Mouse (Mus musculus): ENCODE data around the gene Psmb9. TPM values are rescaled to one million over a fixed set of nuclear protein-coding genes. Genes with fewer than 3 reads are reported as not detected.

The Psmb9 gene
- polyA plus RNA-seq, 1 experiment = 0.26 TPM

DNA sequence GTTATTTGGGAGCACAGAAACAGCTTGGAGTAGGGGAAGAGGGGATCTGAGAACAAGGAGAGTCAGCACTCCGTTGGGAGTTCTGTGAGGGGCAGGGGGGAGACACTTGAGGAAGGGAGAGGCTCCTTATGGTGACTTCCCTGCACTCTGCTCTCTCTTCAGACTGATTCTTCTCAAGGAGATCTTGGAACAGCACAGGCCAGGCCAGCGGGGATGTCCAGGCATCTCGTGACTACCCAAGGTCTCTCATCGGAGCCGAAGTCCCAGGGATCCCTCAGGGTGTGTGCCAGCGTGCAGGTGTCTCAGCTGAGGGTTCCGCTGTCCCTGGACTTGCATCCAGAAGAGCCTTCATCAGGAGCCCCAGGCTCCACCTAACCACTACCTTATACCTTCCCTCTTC lies 48.9 kb downstream of the Psmb9 start:
- Histone ChIP-seq H3K27me3 (ENCODE audit: control insufficient read depth, insufficient read depth, insufficient read length) (peaks cover 50% of the 10 kb centered on the region), H3K4me3 (no peak overlapping the region), H3K79me2 (ENCODE audit: control insufficient read depth, insufficient read depth) (no peaks in the 10 kb centered on the region), H3K36me3 (ENCODE audit: control insufficient read depth, insufficient read depth) (no peaks in the 10 kb centered on the region), H3ac (ENCODE audit: control insufficient read depth, insufficient read length) (no peak overlapping the region), H3K4me2 (ENCODE audit: low read depth) (no peak overlapping the region)
- TF ChIP-seq SRF (IDR thresholded peaks at IDR 0.05; ENCODE audit: control insufficient read depth, insufficient read length, low read depth) = no peak
- no peak for TF ChIP-seq TCF3 (IDR thresholded peaks at IDR 0.05; ENCODE audit: insufficient read length, low read depth)
- no peak for TF ChIP-seq REST (IDR thresholded peaks at IDR 0.05; ENCODE audit: insufficient read depth, insufficient read length)
- TF ChIP-seq MAX (IDR thresholded peaks at IDR 0.05; ENCODE audit: low read depth) = no peak
- no peak for TF ChIP-seq USF1 (IDR thresholded peaks at IDR 0.05; ENCODE audit: low read depth)
- TF ChIP-seq E2F4 (IDR thresholded peaks at IDR 0.05; ENCODE audit: insufficient read depth) = no peak
- TF ChIP-seq TCF12 (IDR thresholded peaks at IDR 0.05; ENCODE audit: insufficient read depth, poor library complexity, severe bottlenecking) = no peak
- TF ChIP-seq POLR2AphosphoS2 (IDR thresholded peaks at IDR 0.05; ENCODE audit: insufficient read length, low read depth) = no peak
- no peak for TF ChIP-seq MYOD1 (IDR thresholded peaks at IDR 0.05; ENCODE audit: control insufficient read depth in 1 of 3, insufficient read length in 2 of 3, low read depth in 2 of 3)
- no peak for TF ChIP-seq MYOG (IDR thresholded peaks at IDR 0.05; ENCODE audit: control insufficient read depth in 1 of 3, insufficient read depth in 1 of 3, insufficient read length in 2 of 3, low read depth in 2 of 3)
- no peak for TF ChIP-seq POLR2A (IDR thresholded peaks at IDR 0.05; ENCODE audit: insufficient read length, low read depth)
- no peak for TF ChIP-seq CEBPB (IDR thresholded peaks at IDR 0.05; ENCODE audit: insufficient read depth, poor library complexity, severe bottlenecking)

DNA sequence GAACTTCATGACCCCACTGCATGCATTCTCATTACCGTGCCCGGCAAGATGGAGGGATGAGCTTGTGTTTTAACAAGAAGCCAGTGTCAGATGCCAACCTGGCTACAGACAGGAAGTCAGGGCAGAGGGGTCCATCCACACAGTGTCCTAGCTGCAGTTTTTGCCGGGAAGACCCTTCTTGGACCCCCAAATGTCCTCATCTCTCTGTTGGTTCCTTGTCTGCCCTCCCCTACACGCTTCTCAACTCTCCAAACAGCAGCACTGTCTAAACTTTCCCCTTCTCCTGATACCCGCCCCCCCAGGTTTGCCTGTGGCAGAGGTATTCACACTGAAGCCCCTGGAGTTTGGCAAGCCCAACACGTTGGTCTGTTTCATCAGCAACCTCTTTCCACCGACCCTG lies 50.0 kb downstream of the Psmb9 start:
- H3K4me2 ChIP-seq (ENCODE audit: low read depth) = no peak overlapping the region
- no peak overlapping the region for H3K4me3 ChIP-seq
- H3ac ChIP-seq (ENCODE audit: control insufficient read depth, insufficient read length) = no peak overlapping the region
- H3K36me3 ChIP-seq (ENCODE audit: control insufficient read depth, insufficient read depth) = no peaks in the 10 kb centered on the region
- H3K79me2 ChIP-seq (ENCODE audit: control insufficient read depth, insufficient read depth) = no peaks in the 10 kb centered on the region
- peaks cover 46% of the 10 kb centered on the region for H3K27me3 ChIP-seq (ENCODE audit: control insufficient read depth, insufficient read depth, insufficient read length)
- TF ChIP-seq POLR2AphosphoS2 (IDR thresholded peaks at IDR 0.05; ENCODE audit: insufficient read length, low read depth) (no peak), TCF12 (IDR thresholded peaks at IDR 0.05; ENCODE audit: insufficient read depth, poor library complexity, severe bottlenecking) (no peak), MYOG (IDR thresholded peaks at IDR 0.05; ENCODE audit: control insufficient read depth in 1 of 3, insufficient read depth in 1 of 3, insufficient read length in 2 of 3, low read depth in 2 of 3) (no peak), SRF (IDR thresholded peaks at IDR 0.05; ENCODE audit: control insufficient read depth, insufficient read length, low read depth) (no peak), E2F4 (IDR thresholded peaks at IDR 0.05; ENCODE audit: insufficient read depth) (no peak), MYOD1 (IDR thresholded peaks at IDR 0.05; ENCODE audit: control insufficient read depth in 1 of 3, insufficient read length in 2 of 3, low read depth in 2 of 3) (no peak), POLR2A (IDR thresholded peaks at IDR 0.05; ENCODE audit: insufficient read length, low read depth) (no peak), REST (IDR thresholded peaks at IDR 0.05; ENCODE audit: insufficient read depth, insufficient read length) (no peak), CEBPB (IDR thresholded peaks at IDR 0.05; ENCODE audit: insufficient read depth, poor library complexity, severe bottlenecking) (no peak), MAX (IDR thresholded peaks at IDR 0.05; ENCODE audit: low read depth) (no peak), USF1 (IDR thresholded peaks at IDR 0.05; ENCODE audit: low read depth) (no peak), TCF3 (IDR thresholded peaks at IDR 0.05; ENCODE audit: insufficient read length, low read depth) (no peak)

DNA sequence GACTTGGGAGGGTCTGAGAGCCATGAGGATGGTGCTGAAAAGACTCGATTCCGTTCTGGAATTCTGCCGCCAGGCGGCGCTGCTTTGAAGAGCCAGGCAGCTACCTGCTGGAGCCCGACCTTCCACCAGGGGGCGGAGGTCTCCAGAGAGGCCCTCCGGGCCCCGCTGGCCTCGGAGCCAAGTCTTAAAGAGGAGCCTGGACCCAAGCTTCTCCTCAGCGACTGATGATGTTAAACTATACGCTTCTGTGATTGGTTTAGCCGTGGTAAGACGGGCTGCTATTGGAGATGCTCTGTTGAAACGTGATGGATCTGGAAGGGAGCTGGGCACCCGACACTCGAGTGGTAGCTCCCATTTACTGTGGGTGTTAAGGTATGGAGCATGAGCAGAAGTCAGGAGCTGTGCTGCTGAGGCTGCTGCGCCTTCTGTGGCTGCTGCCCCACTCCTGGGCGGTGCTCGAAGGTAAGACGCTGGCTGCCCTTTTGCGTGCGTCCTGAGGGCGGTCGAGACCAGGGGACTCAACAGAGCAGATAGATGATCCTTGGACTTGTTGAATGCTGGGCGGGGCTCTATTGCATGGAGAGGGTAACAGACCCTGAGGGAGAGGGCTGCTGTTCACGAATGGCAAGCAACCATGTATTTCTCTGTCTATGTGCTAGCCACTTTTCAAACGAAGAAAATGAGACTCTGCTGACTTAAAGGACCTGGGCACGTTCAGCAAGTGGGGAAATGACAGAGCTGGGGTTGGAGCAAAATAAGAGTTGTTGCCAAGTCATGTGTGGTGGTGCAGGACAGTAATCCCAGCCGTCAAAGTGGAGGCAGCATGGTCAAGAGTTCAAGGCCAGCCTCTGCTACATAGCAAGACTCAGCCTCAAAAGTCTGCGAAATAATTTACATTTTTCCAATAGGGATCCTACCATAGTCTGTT lies 52.0 kb downstream of the Psmb9 start:
- Histone ChIP-seq H3K4me3 (no peak overlapping the region), H3K4me2 (ENCODE audit: low read depth) (peak overlapping the region; percentile 47), H3K79me2 (ENCODE audit: control insufficient read depth, insufficient read depth) (no peaks in the 10 kb centered on the region), H3K27me3 (ENCODE audit: control insufficient read depth, insufficient read depth, insufficient read length) (peaks cover 30% of the 10 kb centered on the region), H3ac (ENCODE audit: control insufficient read depth, insufficient read length) (no peak overlapping the region), H3K36me3 (ENCODE audit: control insufficient read depth, insufficient read depth) (no peaks in the 10 kb centered on the region)
- TF ChIP-seq POLR2A (IDR thresholded peaks at IDR 0.05; ENCODE audit: insufficient read length, low read depth) = no peak
- TF ChIP-seq CEBPB (IDR thresholded peaks at IDR 0.05; ENCODE audit: insufficient read depth, poor library complexity, severe bottlenecking) = no peak
- TF ChIP-seq E2F4 (IDR thresholded peaks at IDR 0.05; ENCODE audit: insufficient read depth) = no peak
- TF ChIP-seq MYOG (IDR thresholded peaks at IDR 0.05; ENCODE audit: control insufficient read depth in 1 of 3, insufficient read depth in 1 of 3, insufficient read length in 2 of 3, low read depth in 2 of 3) = no peak
- no peak for TF ChIP-seq SRF (IDR thresholded peaks at IDR 0.05; ENCODE audit: control insufficient read depth, insufficient read length, low read depth)
- TF ChIP-seq REST (IDR thresholded peaks at IDR 0.05; ENCODE audit: insufficient read depth, insufficient read length) = no peak
- no peak for TF ChIP-seq MYOD1 (IDR thresholded peaks at IDR 0.05; ENCODE audit: control insufficient read depth in 1 of 3, insufficient read length in 2 of 3, low read depth in 2 of 3)
- no peak for TF ChIP-seq USF1 (IDR thresholded peaks at IDR 0.05; ENCODE audit: low read depth)
- no peak for TF ChIP-seq TCF3 (IDR thresholded peaks at IDR 0.05; ENCODE audit: insufficient read length, low read depth)
- TF ChIP-seq TCF12 (IDR thresholded peaks at IDR 0.05; ENCODE audit: insufficient read depth, poor library complexity, severe bottlenecking) = no peak
- TF ChIP-seq MAX (IDR thresholded peaks at IDR 0.05; ENCODE audit: low read depth) = no peak
- no peak for TF ChIP-seq POLR2AphosphoS2 (IDR thresholded peaks at IDR 0.05; ENCODE audit: insufficient read length, low read depth)

DNA sequence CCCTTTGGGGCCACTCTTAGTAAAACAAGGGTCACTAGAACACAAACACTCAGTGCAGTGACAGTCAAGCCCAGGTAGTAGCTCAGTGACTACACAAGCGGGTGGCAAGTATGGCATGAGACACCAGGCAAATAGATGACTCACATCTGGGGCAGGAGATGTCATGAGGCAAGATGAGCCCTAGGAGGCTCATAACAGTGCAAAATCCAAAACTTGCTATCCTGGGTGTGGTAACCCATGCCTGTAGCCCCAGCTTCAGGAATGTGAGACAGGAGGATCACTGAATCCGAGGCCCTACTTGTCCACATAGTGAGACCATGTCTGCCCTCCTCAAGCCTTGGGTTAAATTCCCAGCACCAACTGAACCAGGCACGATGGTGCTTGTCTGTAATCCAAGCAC lies 53.1 kb downstream of the Psmb9 start:
- Histone ChIP-seq H3K79me2 (ENCODE audit: control insufficient read depth, insufficient read depth) (no peaks in the 10 kb centered on the region), H3K4me3 (no peak overlapping the region), H3ac (ENCODE audit: control insufficient read depth, insufficient read length) (no peak overlapping the region), H3K27me3 (ENCODE audit: control insufficient read depth, insufficient read depth, insufficient read length) (peaks cover 20% of the 10 kb centered on the region), H3K4me2 (ENCODE audit: low read depth) (no peak overlapping the region), H3K36me3 (ENCODE audit: control insufficient read depth, insufficient read depth) (no peaks in the 10 kb centered on the region)
- TF ChIP-seq POLR2AphosphoS2 (IDR thresholded peaks at IDR 0.05; ENCODE audit: insufficient read length, low read depth) = no peak
- no peak for TF ChIP-seq USF1 (IDR thresholded peaks at IDR 0.05; ENCODE audit: low read depth)
- TF ChIP-seq MYOG (IDR thresholded peaks at IDR 0.05; ENCODE audit: control insufficient read depth in 1 of 3, insufficient read depth in 1 of 3, insufficient read length in 2 of 3, low read depth in 2 of 3) = no peak
- no peak for TF ChIP-seq E2F4 (IDR thresholded peaks at IDR 0.05; ENCODE audit: insufficient read depth)
- no peak for TF ChIP-seq POLR2A (IDR thresholded peaks at IDR 0.05; ENCODE audit: insufficient read length, low read depth)
- no peak for TF ChIP-seq REST (IDR thresholded peaks at IDR 0.05; ENCODE audit: insufficient read depth, insufficient read length)
- no peak for TF ChIP-seq TCF3 (IDR thresholded peaks at IDR 0.05; ENCODE audit: insufficient read length, low read depth)
- TF ChIP-seq TCF12 (IDR thresholded peaks at IDR 0.05; ENCODE audit: insufficient read depth, poor library complexity, severe bottlenecking) = no peak
- TF ChIP-seq SRF (IDR thresholded peaks at IDR 0.05; ENCODE audit: control insufficient read depth, insufficient read length, low read depth) = no peak
- TF ChIP-seq MYOD1 (IDR thresholded peaks at IDR 0.05; ENCODE audit: control insufficient read depth in 1 of 3, insufficient read length in 2 of 3, low read depth in 2 of 3) = no peak
- TF ChIP-seq CEBPB (IDR thresholded peaks at IDR 0.05; ENCODE audit: insufficient read depth, poor library complexity, severe bottlenecking) = no peak
- TF ChIP-seq MAX (IDR thresholded peaks at IDR 0.05; ENCODE audit: low read depth) = no peak

All from myocyte (in vitro differentiated cells).